Mouse (Mus musculus): ENCODE results near the gene Polr1b. TPM values are rescaled to one million over a fixed set of nuclear protein-coding genes. Genes with fewer than 3 reads are reported as not detected.

The Polr1b gene
- total RNA-seq (2021), result 10 to 100 TPM; 21.8 to 24.8 TPM

DNA sequence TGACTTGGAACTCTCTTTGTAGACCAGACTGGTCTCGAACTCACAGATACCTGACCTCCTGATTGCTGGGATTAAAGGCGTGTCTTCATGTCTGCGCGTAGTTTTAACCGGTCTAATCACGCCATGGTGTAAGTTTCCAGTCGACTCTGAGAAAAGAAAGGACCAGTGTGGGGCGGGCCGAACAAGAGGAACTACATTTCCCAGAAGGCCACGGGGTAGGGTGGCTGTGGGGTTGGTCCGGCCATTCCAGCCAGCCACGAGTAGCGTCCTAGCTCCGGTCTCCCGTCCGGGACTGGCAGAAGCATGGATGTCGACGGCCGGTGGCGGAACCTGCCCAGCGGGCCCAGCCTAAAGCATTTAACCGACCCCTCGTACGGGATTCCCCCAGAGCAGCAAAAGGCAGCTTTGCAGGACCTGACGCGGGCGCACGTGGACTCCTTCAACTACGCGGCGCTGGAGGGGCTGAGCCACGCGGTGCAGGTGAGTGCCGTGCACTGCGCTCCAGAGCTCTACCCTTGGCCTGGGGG lies at the start of gene Polr1b:
Gene Polr1b (plus strand): TSS at position 212 of the 527 bp plus-strand sequence.
- intact Hi-C loops (cut with DNase I), result no loop called here
- DNase-seq (ENCODE audit: extremely low spot score in 1 of 2, low spot score in 2 of 2), result peak; percentile 94

DNA sequence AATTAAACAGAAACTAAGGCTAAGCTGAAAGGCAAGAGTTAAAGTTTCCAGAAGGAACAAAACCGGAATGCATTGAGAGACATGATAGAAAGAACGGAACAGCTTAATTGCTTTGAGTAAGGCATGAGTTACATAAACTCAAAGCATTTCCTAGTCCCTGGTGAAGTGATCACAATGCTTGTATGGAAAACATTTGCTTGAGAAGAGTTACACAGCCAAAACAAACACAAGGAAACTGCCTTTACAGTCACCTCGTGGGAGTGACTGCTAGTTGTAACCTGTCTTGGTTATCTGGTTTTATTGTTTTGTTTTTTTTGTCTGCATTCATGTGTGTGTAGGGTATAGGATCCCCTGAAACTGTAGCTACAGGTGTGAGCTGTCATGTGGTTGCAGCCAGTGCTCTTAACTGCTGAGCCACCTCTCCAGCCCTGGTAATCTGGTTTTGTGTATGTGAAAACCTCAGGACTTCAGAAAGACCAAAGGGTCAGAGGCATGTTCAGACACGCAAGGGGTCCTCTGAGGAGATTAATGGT lies 48.3 kb upstream of the Polr1b start:
- DNase-seq (ENCODE audit: extremely low spot score in 1 of 2, low spot score in 2 of 2), result no peak
- intact Hi-C loops (cut with DNase I), result no loop called here

DNA sequence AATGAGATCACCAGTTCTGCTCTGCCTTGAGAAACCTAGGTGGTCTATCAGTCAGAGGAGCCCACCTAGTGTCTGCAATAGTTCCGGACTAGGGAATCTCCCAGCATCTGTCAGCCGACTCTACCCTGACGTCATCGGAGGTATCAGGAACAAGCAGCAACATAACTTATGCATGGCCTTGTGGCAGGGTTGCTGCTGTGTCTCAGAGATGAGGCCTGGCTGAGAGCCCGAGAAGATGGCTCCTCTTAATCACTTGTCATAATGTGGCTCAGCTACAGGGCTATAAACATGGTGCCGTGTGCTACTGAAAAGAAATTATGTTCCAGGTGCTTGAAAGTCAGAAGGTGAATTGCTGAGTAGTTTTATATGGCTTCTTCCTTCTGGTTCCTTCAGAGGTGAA lies 45.1 kb upstream of the Polr1b start:
- intact Hi-C loops (cut with DNase I), result no loop called here
- DNase-seq (ENCODE audit: extremely low spot score in 1 of 2, low spot score in 2 of 2), result no peak

DNA sequence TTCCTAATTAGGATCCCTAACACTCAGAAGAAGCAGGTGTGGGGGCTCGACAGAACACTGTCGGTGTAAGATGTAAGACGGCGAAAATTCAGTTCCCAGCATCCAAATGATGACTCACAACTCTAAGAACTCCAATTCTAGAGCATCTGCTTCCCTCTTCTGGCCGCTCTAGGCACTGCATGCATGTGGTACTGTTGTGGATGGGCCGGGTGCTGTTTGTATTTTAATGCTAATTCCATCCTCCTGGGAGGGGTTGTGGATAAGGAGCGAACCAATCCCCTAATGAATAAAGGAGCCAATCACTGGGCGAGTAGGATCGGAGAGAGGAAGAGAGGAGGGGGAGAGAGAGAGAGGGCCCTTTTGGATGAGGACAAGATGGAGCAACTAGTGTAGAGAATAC lies 44.2 kb upstream of the Polr1b start:
- intact Hi-C loops (cut with DNase I), result no loop called here
- no peak for DNase-seq (ENCODE audit: extremely low spot score in 1 of 2, low spot score in 2 of 2)

DNA sequence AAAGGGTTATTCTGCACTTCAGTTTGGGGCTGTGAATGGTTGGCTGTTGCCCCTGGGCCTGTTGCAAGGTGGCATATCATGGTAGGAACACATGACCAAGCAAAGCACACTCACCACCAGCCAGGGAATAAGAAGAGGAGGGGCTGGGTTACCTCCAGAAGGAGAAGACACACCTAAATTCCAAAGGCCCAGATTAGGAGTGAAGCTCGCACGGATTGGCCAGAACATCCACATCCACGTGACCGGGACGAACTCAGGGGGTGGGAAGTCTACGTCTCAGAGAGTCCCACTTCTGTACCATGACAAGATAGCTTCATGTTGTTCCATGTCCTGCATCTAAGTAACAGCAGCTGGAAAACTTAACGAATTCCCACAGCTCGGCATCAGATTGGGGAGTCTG lies 43.5 kb upstream of the Polr1b start:
- DNase-seq (ENCODE audit: extremely low spot score in 1 of 2, low spot score in 2 of 2), result no peak
- intact Hi-C loops (cut with DNase I), result no loop called here

DNA sequence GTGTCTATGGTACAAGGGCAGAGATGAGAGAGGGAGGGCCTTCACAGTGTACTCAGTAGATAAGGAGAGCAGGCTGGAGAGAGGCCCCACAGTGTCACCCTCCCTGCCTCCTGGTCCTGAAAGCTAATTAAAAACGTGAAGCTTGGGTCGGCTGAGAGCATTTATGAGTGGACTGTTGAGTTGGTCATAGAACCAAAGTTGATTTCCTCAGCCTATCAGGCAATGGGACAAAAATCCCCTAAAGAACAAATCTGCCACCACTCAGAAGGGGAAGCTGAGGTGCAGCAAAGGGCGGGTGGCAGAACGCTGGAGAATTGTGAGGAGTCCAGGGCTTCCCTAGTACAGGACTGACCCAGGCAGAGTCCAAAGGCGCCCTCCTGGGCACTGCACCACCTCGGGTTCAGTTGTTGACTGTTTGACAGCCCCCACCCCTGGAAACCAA lies 42.9 kb upstream of the Polr1b start:
- intact Hi-C loops (cut with DNase I), result no loop called here
- no peak for DNase-seq (ENCODE audit: extremely low spot score in 1 of 2, low spot score in 2 of 2)

DNA sequence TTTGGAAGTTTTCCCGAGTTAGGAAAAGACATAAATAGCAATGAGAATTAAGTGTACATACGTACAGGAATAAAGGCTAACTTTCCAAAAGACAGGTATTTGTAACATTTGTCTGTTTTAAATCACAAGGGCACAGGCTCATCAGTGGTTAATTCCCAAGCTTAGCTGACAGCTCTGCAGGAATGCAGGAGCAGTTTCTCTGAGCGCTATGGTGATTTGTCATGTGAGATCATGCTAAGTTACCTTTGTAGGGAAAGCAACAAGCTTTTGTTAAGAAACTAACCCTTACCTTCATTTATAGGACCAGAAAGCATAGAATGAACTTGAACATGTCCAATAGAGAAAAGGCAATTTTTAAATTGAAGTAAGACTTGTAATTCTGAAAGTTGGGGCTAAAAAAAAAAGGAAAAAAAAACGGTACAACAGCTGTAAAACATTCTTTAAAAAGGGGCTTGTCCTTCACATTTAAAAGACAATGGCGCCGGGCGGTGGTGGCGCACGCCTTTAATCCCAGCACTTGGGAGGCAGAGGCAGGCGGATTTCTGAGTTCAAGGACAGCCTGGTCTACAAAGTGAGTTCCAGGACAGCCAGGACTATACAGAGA lies 39.2 kb upstream of the Polr1b start:
- intact Hi-C loops (cut with DNase I), result no loop called here
- DNase-seq (ENCODE audit: extremely low spot score in 1 of 2, low spot score in 2 of 2), result no peak

DNA sequence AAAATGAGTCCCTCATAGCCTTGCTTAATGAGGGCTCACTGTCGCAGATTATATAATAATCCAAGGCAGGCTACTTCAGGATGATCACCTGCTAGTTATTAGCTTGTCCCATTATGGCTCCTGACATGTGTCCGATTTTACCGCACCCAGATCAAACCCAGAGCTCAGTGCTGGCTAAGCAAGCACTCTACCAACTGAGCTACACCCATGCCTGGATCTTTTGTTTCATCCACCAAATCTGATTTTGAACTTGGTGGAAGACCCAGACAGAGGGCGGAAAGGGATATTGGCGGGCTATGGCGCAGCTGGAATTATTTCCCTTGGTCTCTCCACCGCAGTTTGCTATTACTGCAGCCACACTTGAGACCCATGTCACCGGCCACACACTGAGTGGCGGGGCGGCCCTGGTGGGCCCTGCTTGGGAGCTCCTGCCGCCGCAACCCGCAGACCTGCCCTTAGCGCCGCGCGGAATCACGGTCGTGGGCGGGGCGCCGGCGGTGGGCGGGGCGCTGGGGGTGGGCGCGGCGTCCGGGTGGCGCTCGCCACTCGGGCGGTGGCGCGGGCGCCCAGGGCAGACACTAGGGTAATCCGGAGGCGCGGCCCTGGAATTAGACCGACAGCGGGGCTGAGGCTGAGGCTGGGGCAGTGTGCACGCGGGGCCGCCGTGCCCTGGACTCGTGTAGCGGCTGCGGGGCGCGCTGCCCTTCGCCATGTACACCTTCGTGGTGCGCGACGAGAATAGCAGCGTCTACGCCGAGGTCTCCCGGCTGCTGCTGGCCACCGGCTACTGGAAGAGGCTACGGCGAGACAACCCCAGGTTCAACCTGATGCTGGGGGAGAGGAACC lies 35.1 kb upstream of the Polr1b start, which contains the start of gene Ttl:
Gene Ttl (plus strand): TSS at position 506 of the 846 bp plus-strand sequence.
- intact Hi-C loops (cut with DNase I), result no loop called here

DNA sequence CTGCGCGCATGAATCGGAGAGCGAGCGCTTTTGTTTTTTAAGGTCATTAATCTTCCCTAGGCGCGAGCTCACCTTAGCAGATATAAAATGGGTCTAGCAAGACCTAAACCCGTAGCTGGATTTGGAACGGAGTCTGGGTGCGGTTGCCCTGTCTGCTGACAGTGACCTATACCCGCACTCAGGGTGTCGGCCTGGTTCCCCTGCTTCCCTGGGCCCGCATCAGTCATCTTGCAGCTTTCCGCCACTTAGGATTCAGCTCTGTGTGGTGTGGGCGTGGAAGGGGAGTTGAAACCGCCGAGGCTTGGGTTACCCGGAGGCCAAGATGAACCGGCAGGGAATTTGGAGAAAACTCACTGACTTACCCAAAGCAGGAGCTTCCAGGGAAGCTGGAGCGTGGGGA lies 34.5 kb upstream of the Polr1b start:
- intact Hi-C loops (cut with DNase I), result no loop called here

More for the DNA sequence above, 35.1 kb upstream of the Polr1b start, which contains the start of gene Ttl:
- peak; percentile 33 to 84 for DNase-seq (ENCODE audit: extremely low spot score in 1 of 2, low spot score in 2 of 2)

DNA sequence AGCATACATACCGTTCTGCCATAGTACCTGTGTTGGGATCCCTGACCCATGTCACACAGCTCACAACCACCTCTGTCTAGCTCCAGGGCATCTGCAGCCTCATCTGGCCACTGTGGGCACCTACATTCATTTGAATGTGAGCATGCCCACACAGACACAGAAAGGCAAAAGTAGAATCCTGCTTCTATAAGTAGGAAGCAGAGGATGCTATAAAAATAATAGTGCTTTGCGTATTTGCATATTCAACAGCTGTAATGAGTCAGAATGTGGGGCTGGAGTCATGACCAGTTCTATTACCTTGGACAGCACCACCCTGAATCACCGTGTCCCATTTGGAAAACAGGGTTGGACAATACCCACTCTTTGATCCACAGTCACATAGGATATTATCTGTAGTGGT lies 30.5 kb upstream of the Polr1b start:
- intact Hi-C loops (cut with DNase I), result no loop called here
- DNase-seq (ENCODE audit: extremely low spot score in 1 of 2, low spot score in 2 of 2), result no peak

More for the DNA sequence above, 34.5 kb upstream of the Polr1b start:
- peak; percentile 38 to 73 for DNase-seq (ENCODE audit: extremely low spot score in 1 of 2, low spot score in 2 of 2)

DNA sequence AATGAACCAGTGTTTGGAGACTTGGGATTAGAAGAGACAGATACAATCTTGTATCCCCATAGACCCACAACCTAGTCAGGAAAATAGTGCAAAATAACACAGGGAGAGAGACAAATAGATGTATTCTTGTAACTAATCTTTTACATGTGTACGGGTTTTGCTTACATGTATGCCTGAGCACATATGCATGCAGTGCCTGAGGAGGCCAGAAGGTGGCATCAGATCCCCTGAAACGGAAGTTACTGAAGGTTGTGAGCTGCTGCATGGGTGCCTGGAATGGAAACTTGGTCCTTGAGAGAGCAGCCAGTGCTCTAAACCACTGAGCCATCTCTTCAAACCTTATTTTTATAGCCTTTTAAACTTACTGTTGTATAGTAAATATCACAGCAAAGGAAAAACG lies 22.5 kb upstream of the Polr1b start:
- no peak for DNase-seq (ENCODE audit: extremely low spot score in 1 of 2, low spot score in 2 of 2)
- intact Hi-C loops (cut with DNase I), result no loop called here

DNA sequence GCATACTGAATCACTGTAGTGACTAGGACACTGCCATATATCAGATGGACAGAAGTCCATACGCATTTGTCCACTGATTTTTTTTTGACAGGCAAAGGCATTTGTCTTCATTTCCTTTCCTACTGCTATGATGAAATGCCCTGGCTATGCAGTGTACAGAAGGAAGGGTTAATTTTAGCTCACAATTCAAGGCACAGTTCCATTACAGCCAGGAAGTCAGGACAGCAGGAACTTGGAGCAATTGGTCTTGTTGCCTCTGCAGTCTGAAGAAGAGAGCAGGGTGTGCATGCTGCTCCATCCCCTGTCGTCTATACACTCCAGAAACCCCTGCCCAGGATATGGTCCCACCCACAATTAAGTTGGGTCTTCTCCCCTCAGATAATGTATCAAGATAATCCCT lies 21.6 kb upstream of the Polr1b start:
- intact Hi-C loops (cut with DNase I), result no loop called here
- DNase-seq (ENCODE audit: extremely low spot score in 1 of 2, low spot score in 2 of 2), result no peak

DNA sequence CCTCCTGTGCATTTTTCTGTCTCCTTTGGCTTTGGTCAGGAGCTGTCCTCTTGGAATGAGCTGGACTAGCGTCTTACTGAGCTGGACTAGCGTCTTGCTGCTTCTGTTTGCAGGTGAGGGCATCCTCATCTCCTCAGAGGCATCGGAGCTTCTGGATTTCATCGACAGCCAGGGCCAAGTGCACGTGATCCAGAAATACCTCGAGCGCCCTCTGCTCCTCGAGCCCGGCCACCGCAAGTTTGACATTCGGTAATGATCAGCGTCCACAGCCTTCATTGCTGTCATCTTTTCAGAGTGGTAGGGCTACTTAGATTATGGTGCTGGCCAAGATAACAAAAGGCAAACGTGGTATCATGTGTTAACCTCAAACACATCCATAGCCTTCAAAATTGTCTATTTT lies 19.7 kb upstream of the Polr1b start:
- intact Hi-C loops (cut with DNase I), result no loop called here
- no peak for DNase-seq (ENCODE audit: extremely low spot score in 1 of 2, low spot score in 2 of 2)

DNA sequence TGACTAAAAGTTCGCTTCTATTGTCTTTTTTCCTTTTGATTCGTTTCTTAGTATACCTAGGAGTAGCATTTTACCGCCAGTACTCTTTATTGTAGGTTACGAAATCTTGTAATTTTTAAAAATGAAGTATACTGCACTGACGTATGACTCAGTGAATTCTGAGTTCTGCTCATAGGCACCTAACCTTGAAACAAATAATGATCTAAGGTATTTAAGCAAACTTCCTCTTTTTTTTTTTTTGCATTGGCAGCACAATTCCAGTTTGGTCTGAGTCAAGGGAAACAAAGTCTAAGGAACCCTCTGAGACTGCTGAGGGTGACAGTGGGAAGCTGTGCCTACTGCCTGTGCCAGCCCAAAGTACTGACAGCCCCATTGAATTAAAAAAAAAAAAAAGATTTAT lies 17.3 kb upstream of the Polr1b start:
- intact Hi-C loops (cut with DNase I), result no loop called here
- DNase-seq (ENCODE audit: extremely low spot score in 1 of 2, low spot score in 2 of 2), result no peak

DNA sequence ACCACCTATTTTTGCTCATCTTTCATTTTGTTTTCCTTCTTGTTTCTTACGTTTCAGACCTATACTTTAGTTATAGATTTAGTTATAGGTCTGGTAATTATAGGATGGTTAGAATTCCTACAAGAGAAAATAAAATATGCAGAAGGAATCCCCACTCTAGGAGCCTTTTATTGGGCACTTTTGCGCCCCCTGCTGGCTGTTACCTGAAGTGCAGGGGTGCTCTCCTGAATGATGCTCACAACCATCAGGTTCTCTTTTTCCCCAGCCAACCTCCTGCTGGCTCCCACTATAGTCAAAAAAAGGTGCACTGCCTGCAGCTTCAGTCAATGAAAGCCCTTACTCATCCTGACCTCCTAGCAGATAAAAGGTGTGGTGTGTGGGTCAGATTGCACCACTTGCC lies 15.8 kb upstream of the Polr1b start:
- intact Hi-C loops (cut with DNase I), result no loop called here
- DNase-seq (ENCODE audit: extremely low spot score in 1 of 2, low spot score in 2 of 2), result no peak

DNA sequence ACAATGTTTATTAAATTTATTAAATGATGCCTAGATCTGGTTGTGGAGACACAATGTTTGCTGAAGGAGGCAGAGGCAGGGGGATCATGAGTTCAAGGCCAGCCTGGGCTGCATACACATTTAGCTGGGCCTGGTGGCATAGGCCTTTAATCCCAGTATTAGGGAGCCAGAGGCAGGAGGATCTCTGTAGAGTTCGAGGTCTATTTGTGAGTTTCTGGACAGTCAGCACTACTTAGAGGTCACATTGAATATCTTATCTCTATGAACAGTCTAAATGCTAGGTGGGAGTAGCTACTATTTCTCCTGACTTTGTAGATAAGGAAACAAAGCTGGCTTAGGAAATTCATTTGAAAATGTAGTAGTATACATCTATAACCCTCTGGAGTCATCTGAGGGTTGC lies 13.3 kb upstream of the Polr1b start:
- no peak for DNase-seq (ENCODE audit: extremely low spot score in 1 of 2, low spot score in 2 of 2)
- intact Hi-C loops (cut with DNase I), result no loop called here

DNA sequence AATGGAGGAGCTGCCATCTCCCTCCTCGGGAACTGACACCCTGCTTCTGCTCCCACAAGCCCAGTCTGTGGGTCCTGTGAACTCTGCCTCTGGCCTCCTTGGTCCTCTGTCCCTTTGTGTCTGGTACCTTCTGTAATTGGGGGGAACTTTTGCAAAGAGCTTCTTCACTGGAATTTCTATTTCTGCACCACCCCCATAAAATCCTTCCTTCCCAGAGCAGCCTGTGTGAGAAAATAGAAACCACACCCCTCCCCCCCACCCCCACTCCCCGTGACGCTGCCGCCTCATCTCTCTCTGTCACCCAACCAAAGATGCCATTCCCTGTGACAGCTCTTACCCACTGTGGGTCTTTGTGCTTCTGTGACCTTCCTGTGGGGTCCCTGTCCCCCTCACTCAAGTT lies 10.4 kb upstream of the Polr1b start:
- intact Hi-C loops (cut with DNase I), result no loop called here
- no peak for DNase-seq (ENCODE audit: extremely low spot score in 1 of 2, low spot score in 2 of 2)

DNA sequence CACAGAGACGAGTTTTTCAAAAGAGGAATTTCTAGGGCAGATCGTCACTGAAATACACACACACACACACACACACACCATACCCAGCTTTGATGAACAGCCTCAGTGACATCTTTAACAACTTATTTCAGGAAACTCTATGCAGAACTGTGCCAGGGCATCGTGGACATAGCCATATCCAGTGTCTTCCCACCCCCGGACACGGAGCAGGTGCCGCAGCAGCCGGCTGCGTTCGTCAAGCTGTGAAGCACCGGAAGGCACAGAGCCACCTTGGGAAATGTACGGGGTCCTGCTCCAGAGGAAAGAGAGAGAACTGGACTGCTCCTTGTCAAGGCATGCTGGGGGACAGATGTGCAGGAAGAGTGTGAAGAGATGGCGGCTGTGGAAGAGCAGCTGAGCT lies 8.0 kb upstream of the Polr1b start:
- intact Hi-C loops (cut with DNase I), result no loop called here
- no peak for DNase-seq (ENCODE audit: extremely low spot score in 1 of 2, low spot score in 2 of 2)

DNA sequence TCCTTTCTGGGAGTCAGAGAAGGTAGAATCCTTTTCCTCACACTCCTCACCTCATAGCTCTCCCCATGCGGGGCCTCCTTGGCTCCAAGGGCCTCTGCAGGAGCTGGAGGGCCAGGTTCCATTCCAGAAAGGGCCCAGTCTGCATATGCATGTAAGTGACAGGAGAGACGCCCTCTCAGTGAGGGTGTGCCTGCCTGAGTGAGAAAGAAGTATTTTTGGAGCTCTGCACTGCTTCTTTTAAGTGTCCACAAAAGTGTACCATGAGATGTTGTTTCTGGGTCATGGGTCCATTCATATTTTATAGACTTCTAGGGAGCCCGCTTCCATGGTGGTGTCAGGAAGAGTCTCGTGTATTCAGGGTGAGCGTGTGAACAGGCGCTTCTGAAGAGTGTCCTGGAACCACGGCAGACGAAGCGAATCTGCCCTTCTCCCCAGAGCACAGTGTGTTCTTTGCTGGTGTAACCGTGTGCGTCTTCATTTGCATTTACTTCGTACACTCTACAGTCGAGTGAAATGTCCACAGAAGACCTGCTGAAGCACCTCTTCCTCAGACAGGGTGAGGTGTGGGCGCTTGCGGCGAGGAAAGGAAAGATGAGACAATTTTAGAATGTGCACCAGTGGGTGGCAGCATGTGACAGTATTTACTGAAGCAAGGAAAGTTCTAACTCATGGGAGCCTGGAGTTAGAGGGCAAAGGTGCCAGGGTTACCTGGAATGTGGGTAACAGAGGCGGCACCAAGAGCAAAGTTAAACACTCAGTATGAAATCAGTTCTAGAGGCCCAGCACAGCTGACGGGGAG lies 6.7 kb upstream of the Polr1b start:
- intact Hi-C loops (cut with DNase I), result no loop called here
- DNase-seq (ENCODE audit: extremely low spot score in 1 of 2, low spot score in 2 of 2), result no peak

Data from left cerebral cortex, postnatal 10 days (tissue).